Mouse (Mus musculus): ENCODE results near the gene Lsm14a. TPM values are rescaled to one million over a fixed set of nuclear protein-coding genes. Genes with fewer than 3 reads are reported as not detected.

Gene Lsm14a
- 49.4 and 55.9 TPM in 2 replicates for polyA plus RNA-seq (2012; rRNA removed)

DNA sequence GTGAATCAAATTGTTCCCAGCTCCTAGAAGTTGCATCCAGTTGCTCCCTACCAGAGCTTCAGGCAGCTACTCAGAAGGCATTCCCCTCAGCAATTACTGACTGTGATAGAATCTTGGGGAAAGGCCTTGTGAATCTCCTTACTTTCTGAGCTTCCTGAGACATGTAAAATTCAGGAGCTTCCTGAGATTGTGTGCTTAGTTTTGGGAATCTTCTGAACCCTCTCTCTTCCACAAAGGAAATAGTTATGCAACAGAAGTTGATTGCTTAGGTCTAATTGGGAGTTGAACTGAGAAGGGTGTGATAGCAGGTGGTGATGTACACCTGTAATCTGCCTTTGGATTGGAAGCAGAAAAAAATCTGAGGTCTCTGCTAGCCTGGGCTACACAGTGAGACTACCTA is at the start of gene Lsm14a:
TSS of gene Lsm14a (minus strand) at position 101 of the 400 bp plus-strand sequence.
- Histone ChIP-seq H3K4me3 (ENCODE audit: insufficient read depth, low read length) (no peak within 1 kb of the TSS), H3K4me1 (ENCODE audit: control insufficient read depth, insufficient read depth, low read length) (peaks cover 1% of the 10 kb centered on the region; the same call in 1 of the 2 replicates), H3K27ac (ENCODE audit: insufficient read depth, low read length) (no peak within 1 kb of the TSS)
- TF ChIP-seq CTCF (IDR thresholded peaks at IDR 0.05; ENCODE audit: extremely low read depth, insufficient read depth, low read length) (no peak), POLR2A (IDR thresholded peaks at IDR 0.05; ENCODE audit: extremely low read depth, insufficient read depth, low read length) (no peak)

DNA sequence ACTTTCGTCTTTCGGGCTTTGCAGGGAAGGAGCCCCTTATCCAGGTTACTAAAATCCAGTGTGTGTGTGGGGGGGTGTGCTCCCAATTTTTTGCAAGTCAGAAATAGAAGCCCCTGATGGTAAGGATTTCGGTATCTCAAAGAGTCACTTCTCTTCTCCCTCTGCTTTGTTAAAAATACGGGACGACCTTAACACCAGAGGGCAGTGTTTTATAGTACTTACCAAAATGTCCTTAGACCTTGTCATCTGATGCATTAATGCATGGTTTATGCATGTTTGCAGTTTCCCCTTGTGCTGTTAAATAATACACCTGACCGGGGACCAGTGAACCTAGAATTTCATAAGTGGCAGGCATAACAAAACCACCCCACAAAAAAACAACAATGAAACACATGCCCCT is 45.8 kb upstream of the Lsm14a start:
- no peak overlapping the region for H3K4me3 ChIP-seq (ENCODE audit: insufficient read depth, low read length)
- no peak overlapping the region for H3K27ac ChIP-seq (ENCODE audit: insufficient read depth, low read length)
- H3K4me1 ChIP-seq (ENCODE audit: control insufficient read depth, insufficient read depth, low read length): no peaks in the 10 kb centered on the region
- no peak for TF ChIP-seq POLR2A (IDR thresholded peaks at IDR 0.05; ENCODE audit: extremely low read depth, insufficient read depth, low read length)
- no peak for TF ChIP-seq CTCF (IDR thresholded peaks at IDR 0.05; ENCODE audit: extremely low read depth, insufficient read depth, low read length)

DNA sequence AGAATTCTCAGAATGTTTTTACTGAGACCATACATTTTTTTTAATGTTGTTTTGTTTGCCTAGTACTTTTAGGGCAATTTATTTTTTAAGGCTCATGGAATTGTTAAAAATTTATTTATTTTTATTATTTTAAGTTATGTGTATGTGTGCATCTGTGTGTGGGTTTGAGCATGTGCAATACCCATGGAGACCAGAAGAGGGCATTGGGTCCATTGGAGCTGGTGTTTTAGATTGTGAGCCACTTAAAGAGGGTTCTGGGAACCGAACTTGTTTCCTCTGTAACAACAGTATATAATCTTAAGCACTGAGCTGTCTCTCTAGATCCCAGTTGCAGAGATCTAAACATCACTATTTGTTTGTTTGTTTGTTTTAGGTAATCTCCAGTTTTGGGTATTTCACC is 40.5 kb upstream of the Lsm14a start:
- TF ChIP-seq CTCF (IDR thresholded peaks at IDR 0.05; ENCODE audit: extremely low read depth, insufficient read depth, low read length) (no peak), POLR2A (IDR thresholded peaks at IDR 0.05; ENCODE audit: extremely low read depth, insufficient read depth, low read length) (no peak)
- H3K4me1 ChIP-seq (ENCODE audit: control insufficient read depth, insufficient read depth, low read length): no peaks in the 10 kb centered on the region

DNA sequence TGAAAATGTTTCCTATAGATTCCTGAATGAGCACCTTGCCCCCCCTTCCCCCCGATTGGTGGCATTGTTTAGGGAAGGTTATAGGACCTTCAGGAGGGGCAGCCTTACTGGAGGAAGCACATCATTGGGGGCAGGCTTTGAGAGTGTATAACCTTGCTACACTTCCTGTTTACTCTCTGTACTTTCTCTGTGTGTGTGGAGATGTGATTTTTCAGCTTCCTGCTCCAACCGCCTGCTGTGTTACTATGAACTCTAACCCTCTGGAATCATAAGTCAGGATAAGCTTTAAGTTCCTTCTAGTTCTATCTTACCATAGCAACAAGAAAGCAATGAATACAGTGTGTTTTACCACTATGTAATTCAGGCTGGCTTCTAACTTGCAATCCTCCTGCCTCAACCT is 28.1 kb upstream of the Lsm14a start:
- Histone ChIP-seq H3K4me3 (ENCODE audit: insufficient read depth, low read length) (no peak overlapping the region), H3K4me1 (ENCODE audit: control insufficient read depth, insufficient read depth, low read length) (no peaks in the 10 kb centered on the region), H3K27ac (ENCODE audit: insufficient read depth, low read length) (no peak overlapping the region)
- TF ChIP-seq POLR2A (IDR thresholded peaks at IDR 0.05; ENCODE audit: extremely low read depth, insufficient read depth, low read length) (no peak), CTCF (IDR thresholded peaks at IDR 0.05; ENCODE audit: extremely low read depth, insufficient read depth, low read length) (no peak)

More for the DNA sequence above, 40.5 kb upstream of the Lsm14a start:
- H3K27ac ChIP-seq (ENCODE audit: insufficient read depth, low read length): no peak overlapping the region
- no peak overlapping the region for H3K4me3 ChIP-seq (ENCODE audit: insufficient read depth, low read length)

DNA sequence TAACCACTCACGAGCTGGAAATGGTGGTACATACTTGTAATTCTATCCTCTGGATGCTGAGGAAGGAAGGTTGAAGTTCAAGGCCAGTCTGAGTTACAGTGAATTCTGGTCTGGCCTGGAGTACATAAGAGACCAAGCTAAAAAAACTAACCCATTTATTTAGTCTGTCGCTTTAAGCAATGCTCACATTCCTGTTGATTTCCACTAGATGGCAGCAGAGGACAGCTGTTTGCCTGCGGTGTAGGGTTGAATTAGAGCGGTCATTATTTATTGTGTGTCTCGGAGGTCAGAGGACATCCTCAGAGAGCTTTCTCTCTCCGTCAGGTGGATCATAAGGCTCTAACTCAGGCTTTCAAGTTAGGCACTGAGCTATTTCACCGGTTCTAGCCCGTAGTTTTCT is 14.4 kb upstream of the Lsm14a start:
- TF ChIP-seq POLR2A (IDR thresholded peaks at IDR 0.05; ENCODE audit: extremely low read depth, insufficient read depth, low read length): no peak
- peak; percentile 97 for TF ChIP-seq CTCF (IDR thresholded peaks at IDR 0.05; ENCODE audit: extremely low read depth, insufficient read depth, low read length)
- H3K4me3 ChIP-seq (ENCODE audit: insufficient read depth, low read length): no peak overlapping the region
- H3K27ac ChIP-seq (ENCODE audit: insufficient read depth, low read length): no peak overlapping the region
- no peaks in the 10 kb centered on the region for H3K4me1 ChIP-seq (ENCODE audit: control insufficient read depth, insufficient read depth, low read length)

DNA sequence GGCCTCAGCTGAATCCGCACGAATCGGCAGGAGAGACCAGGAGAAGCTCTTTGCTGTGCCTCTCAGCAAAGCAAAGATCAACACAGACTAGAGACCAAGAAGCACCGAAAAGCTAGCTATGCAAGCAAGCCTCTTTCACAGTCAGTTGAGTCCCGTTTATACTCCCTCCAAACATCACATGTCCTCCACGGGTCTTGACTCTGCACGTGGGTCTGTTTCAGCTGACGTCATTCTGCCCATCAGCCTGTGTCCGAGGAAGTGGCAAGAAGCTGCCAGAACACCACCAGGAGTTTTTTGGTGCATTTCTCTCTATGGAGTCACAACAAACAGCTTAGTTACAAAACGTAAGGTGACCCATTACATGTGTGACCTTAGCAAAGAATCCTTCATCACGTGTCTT is 10.8 kb upstream of the Lsm14a start:
- Histone ChIP-seq H3K4me3 (ENCODE audit: insufficient read depth, low read length) (no peak overlapping the region), H3K27ac (ENCODE audit: insufficient read depth, low read length) (no peak overlapping the region), H3K4me1 (ENCODE audit: control insufficient read depth, insufficient read depth, low read length) (no peaks in the 10 kb centered on the region)
- TF ChIP-seq POLR2A (IDR thresholded peaks at IDR 0.05; ENCODE audit: extremely low read depth, insufficient read depth, low read length) (no peak), CTCF (IDR thresholded peaks at IDR 0.05; ENCODE audit: extremely low read depth, insufficient read depth, low read length) (no peak)

DNA sequence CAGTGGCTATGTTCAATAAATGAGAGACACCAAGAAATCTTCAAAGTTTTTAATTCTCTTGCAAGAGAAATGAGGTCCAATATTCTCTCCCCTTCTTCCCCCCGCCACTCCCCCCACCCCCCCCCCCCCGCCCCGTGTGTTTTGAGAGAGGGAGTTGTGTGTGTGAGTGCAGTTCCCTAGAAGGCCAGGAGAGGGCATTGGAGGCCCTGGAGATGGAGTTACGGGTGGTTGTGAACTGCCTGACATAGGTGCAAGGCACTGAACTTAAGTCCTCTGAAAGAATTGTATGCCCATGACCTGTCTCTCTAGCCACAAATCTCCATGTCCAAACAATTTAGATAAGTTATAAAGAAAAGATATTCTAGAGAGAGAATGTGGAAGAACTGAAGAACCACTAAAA is 7.0 kb upstream of the Lsm14a start:
- no peak for TF ChIP-seq CTCF (IDR thresholded peaks at IDR 0.05; ENCODE audit: extremely low read depth, insufficient read depth, low read length)
- TF ChIP-seq POLR2A (IDR thresholded peaks at IDR 0.05; ENCODE audit: extremely low read depth, insufficient read depth, low read length): no peak
- Histone ChIP-seq H3K4me1 (ENCODE audit: control insufficient read depth, insufficient read depth, low read length) (no peaks in the 10 kb centered on the region), H3K4me3 (ENCODE audit: insufficient read depth, low read length) (no peak overlapping the region), H3K27ac (ENCODE audit: insufficient read depth, low read length) (no peak overlapping the region)

DNA sequence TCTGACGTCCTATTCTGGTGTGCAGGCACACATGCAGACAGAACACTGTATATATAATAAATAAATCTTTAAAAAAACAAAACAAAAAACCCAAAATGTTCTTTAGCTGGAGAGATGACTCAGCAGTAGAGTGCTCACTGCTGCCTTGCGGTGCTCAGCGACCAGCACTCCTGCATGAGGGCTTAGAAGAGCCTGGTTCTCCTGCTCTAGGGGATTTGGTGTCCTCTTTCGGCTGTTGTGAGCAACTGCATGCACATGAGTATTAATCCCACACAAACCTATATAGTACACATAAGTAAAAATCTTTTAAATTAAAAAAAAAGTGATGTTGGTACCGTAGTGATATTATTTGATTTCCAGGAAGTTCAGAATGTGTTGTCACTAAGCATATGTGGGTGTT is 5.7 kb upstream of the Lsm14a start:
- H3K4me1 ChIP-seq (ENCODE audit: control insufficient read depth, insufficient read depth, low read length): no peaks in the 10 kb centered on the region
- H3K4me3 ChIP-seq (ENCODE audit: insufficient read depth, low read length): no peak overlapping the region
- no peak overlapping the region for H3K27ac ChIP-seq (ENCODE audit: insufficient read depth, low read length)
- TF ChIP-seq CTCF (IDR thresholded peaks at IDR 0.05; ENCODE audit: extremely low read depth, insufficient read depth, low read length) (no peak), POLR2A (IDR thresholded peaks at IDR 0.05; ENCODE audit: extremely low read depth, insufficient read depth, low read length) (no peak)

DNA sequence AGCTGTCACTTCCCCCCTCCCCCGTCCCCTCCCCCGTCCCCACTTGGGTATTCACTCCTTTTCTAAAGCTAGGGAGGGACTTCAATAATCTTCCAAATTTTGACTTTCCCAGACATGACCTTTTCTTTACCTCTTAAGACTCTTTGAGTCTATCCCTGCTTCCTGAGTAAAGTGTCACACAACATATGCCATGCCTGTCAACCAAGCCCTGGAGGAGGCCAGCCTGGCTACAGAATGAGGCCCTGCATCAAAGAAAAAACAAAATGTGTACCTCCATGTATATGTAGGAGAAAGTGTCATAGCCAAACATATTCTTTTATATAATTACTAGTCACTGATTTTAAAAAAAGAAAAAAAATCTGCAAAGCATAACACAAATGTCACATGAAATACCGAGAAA is 3.7 kb upstream of the Lsm14a start:
- Histone ChIP-seq H3K4me1 (ENCODE audit: control insufficient read depth, insufficient read depth, low read length) (no peaks in the 10 kb centered on the region), H3K27ac (ENCODE audit: insufficient read depth, low read length) (no peak overlapping the region), H3K4me3 (ENCODE audit: insufficient read depth, low read length) (no peak overlapping the region)
- TF ChIP-seq CTCF (IDR thresholded peaks at IDR 0.05; ENCODE audit: extremely low read depth, insufficient read depth, low read length) (no peak), POLR2A (IDR thresholded peaks at IDR 0.05; ENCODE audit: extremely low read depth, insufficient read depth, low read length) (no peak)

DNA sequence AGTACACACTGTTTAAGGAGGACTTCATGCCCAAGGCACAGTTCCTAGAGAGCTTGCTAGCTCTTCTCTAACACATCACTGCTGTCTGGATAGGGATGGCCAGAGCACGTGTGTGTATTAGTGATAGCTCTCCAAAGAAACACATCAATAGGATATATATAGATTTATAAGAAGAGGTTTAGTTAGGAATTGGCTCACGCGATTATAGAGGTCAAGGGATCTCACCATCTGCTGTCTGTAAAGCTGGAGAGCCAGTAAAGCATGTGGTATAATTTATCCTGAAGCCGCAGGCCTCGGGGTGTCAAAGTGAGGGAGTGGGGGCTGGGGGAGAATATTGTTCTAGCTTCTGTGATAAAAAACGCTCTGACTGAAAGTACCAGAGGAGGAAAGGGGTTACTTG is 2.6 kb upstream of the Lsm14a start:
- H3K4me1 ChIP-seq (ENCODE audit: control insufficient read depth, insufficient read depth, low read length): no peaks in the 10 kb centered on the region
- H3K4me3 ChIP-seq (ENCODE audit: insufficient read depth, low read length): no peak overlapping the region
- TF ChIP-seq CTCF (IDR thresholded peaks at IDR 0.05; ENCODE audit: extremely low read depth, insufficient read depth, low read length) (no peak), POLR2A (IDR thresholded peaks at IDR 0.05; ENCODE audit: extremely low read depth, insufficient read depth, low read length) (no peak)
- H3K27ac ChIP-seq (ENCODE audit: insufficient read depth, low read length): no peak overlapping the region
